Mouse (Mus musculus) erythroblast, embryonic 14.5 days (primary cell): ENCODE measurements around the gene Cfl2. TPM values are rescaled to one million over a fixed set of nuclear protein-coding genes. Genes with fewer than 3 reads are reported as not detected.

ENCODE experiments used
- H3K27me3 ChIP-seq: 2 replicates; pipeline ENCODE4 v1.6.1; 2012; ENCODE audit warnings: inconsistent platforms; ENCODE audit not compliant: control insufficient read depth
- H3K36me3 ChIP-seq: 2 replicates; pipeline ENCODE4 v1.6.1; 2012; ENCODE audit warnings: mild to moderate bottlenecking, inconsistent platforms; ENCODE audit not compliant: control insufficient read depth
- H3K4me1 ChIP-seq: 2 replicates; pipeline ENCODE4 v1.6.1; 2012; ENCODE audit warnings: inconsistent platforms; ENCODE audit not compliant: control insufficient read depth
- H3K4me3 ChIP-seq: replicated peaks from 2 replicates; pipeline ENCODE3; 2012; ENCODE audit warnings: moderate library complexity, mild to moderate bottlenecking, inconsistent platforms
- H3K9me3 ChIP-seq: 2 replicates; pipeline ENCODE4 v1.6.1; 2012; ENCODE audit warnings: low read length, inconsistent platforms, mixed read lengths; ENCODE audit not compliant: control insufficient read depth
- GATA1 ChIP-seq: IDR thresholded peaks from 2 replicates; pipeline ENCODE4 v1.6.1; 2012; ENCODE audit warnings: low read length, inconsistent platforms, mixed read lengths
- TAL1 ChIP-seq: IDR thresholded peaks from 3 replicates; pipeline ENCODE4 v1.6.1; 2012; ENCODE audit warnings: low read length, inconsistent platforms, mixed read lengths
- polyA plus RNA-seq: library from polyadenylated mRNA; stranded (reverse); fragments of >175 nt; gene quantifications from 2 replicates; pipeline ENCODE4 v1.2.3, GENCODE M21; 2012

Cfl2 gene
- polyA plus RNA-seq, 1 experiment, result 0.17 TPM

GRCm38 (mm10) chr12:54819181-54819935 lies 43.3 kb downstream of the Cfl2 start:
- Histone ChIP-seq H3K27me3 (no peaks in the 10 kb centered on the region), H3K36me3 (no peaks in the 10 kb centered on the region), H3K9me3 (no peaks in the 10 kb centered on the region), H3K4me3 (no peak overlapping the region), H3K4me1 (peaks cover 5% of the 10 kb centered on the region)
- TF ChIP-seq TAL1 (no peak), GATA1 (no peak)

GRCm38 (mm10) chr12:54810142-54810541 lies 52.5 kb downstream of the Cfl2 start:
- no peaks in the 10 kb centered on the region; the same call in 1 of the 2 replicates for H3K4me1 ChIP-seq
- no peak overlapping the region for H3K4me3 ChIP-seq
- no peak for TF ChIP-seq GATA1
- TF ChIP-seq TAL1, result no peak
- H3K9me3 ChIP-seq, result no peaks in the 10 kb centered on the region
- no peaks in the 10 kb centered on the region for H3K27me3 ChIP-seq
- H3K36me3 ChIP-seq, result no peaks in the 10 kb centered on the region

Other genes with a start within 250 kb of the Cfl2 start
- gene Sptssa, start 206.3 kb downstream of the Cfl2 start, polyA plus RNA-seq, result 0.04 and 0.14 TPM in 2 replicates
- 3.7 and 5.9 TPM in 2 replicates for gene Eapp, start 167.0 kb downstream of the Cfl2 start, polyA plus RNA-seq
- gene Snx6, start 67.2 kb downstream of the Cfl2 start, polyA plus RNA-seq, result 0.20 and 0.29 TPM in 2 replicates
- 0.35 and 1.8 TPM in 2 replicates for gene Gm20403, start 123.7 kb upstream of the Cfl2 start, polyA plus RNA-seq
- gene Baz1a, start 151.5 kb upstream of the Cfl2 start, polyA plus RNA-seq, result 2.9 and 3.1 TPM in 2 replicates
- 0.09 and 0.26 TPM in 2 replicates for gene 2700097O09Rik, start 217.2 kb upstream of the Cfl2 start, polyA plus RNA-seq
- 0.44 and 0.72 TPM in 2 replicates for gene Srp54a, start 217.4 kb upstream of the Cfl2 start, polyA plus RNA-seq